Mouse (Mus musculus): ENCODE measurements at regions not wholly inside any gene's neighbourhood (a gene's known extent, or its start where the extent isn't known, plus 50 kb on each side); places are given as distances from the start of the nearest gene placed in this dataset.
"Not testable (repeated sequence)": the region's sequence is repeated elsewhere in the genome, so short reads cannot be mapped to it uniquely, and the experiment has no call there.

- H3K4me1 ChIP-seq, result no peaks in the 10 kb centered on the region
- no peaks in the 10 kb centered on the region for H3K36me3 ChIP-seq
- ATAC-seq (ENCODE audit: low FRiP score), result no peak
- H3K4me2 ChIP-seq (replicated peaks), result no peak overlapping the region
- H3K9ac ChIP-seq, result no peak overlapping the region
- no peaks in the 10 kb centered on the region for H3K27me3 ChIP-seq
- 86% methylated on average over 11 of the region's 11 CpGs for WGBS
- no peak overlapping the region for H3K4me3 ChIP-seq
- no peaks in the 10 kb centered on the region for H3K9me3 ChIP-seq (replicated peaks)
- H3K27ac ChIP-seq, result no peak overlapping the region
Observed at GRCm38 (mm10) chr12:5943346-5943925, 568.0 kb upstream of the Klhl29 start.

- no peak overlapping the region for H3K9ac ChIP-seq
- WGBS, result 95% methylated on average over 1 of the region's 1 CpGs
- H3K4me1 ChIP-seq, result no peaks in the 10 kb centered on the region
- H3K4me3 ChIP-seq, result no peak overlapping the region
- no peak overlapping the region for H3K27ac ChIP-seq
- no peak overlapping the region for H3K4me2 ChIP-seq (replicated peaks)
- no peaks in the 10 kb centered on the region for H3K36me3 ChIP-seq
- ATAC-seq (ENCODE audit: low FRiP score), result no peak
- H3K27me3 ChIP-seq, result no peaks in the 10 kb centered on the region
- H3K9me3 ChIP-seq (replicated peaks), result no peaks in the 10 kb centered on the region
Observed at GRCm38 (mm10) chr12:5921262-5921661, 545.8 kb upstream of the Klhl29 start.

GRCm38 (mm10) chr12:5918030-5918429, 542.5 kb upstream of the Klhl29 start:
- no peak overlapping the region for H3K4me2 ChIP-seq (replicated peaks)
- 50% methylated on average over 1 of the region's 1 CpGs for WGBS
- H3K36me3 ChIP-seq, result no peaks in the 10 kb centered on the region
- H3K27ac ChIP-seq, result no peak overlapping the region
- H3K27me3 ChIP-seq, result no peaks in the 10 kb centered on the region
- ATAC-seq (ENCODE audit: low FRiP score), result no peak
- no peak overlapping the region for H3K4me3 ChIP-seq
- no peak overlapping the region for H3K9ac ChIP-seq
- H3K9me3 ChIP-seq (replicated peaks), result no peaks in the 10 kb centered on the region
- H3K4me1 ChIP-seq, result no peaks in the 10 kb centered on the region

DNA sequence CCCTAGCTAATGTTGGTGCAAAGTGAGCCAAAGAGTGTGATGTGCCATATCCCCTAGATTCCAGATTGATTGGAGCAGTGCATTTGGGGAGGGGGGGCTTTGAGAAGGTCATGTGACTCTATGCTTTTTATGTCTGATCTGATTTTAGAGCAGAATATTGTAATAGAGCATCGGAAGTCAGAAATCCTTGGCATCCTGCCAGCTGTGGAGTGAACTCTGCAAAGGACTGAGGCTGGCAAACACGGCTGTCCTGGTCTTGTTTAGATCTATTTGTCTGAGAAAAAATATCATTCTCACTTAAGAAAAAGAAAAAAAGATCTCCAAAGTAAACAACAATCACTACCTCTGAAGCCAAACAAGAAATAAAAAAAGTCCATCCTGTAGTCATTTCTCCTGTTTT, 530.8 kb upstream of the Klhl29 start:
- no peaks in the 10 kb centered on the region for H3K27me3 ChIP-seq
- 71% methylated on average over 2 of the region's 2 CpGs for WGBS
- H3K4me1 ChIP-seq, result no peaks in the 10 kb centered on the region
- no peak for ATAC-seq (ENCODE audit: low FRiP score)
- H3K9me3 ChIP-seq (replicated peaks), result no peaks in the 10 kb centered on the region
- no peak overlapping the region for H3K9ac ChIP-seq
- no peak overlapping the region for H3K4me2 ChIP-seq (replicated peaks)
- no peak overlapping the region for H3K27ac ChIP-seq
- no peaks in the 10 kb centered on the region for H3K36me3 ChIP-seq
- H3K4me3 ChIP-seq, result no peak overlapping the region

- H3K4me1 ChIP-seq; H3K27ac ChIP-seq; ATAC-seq (ENCODE audit: low FRiP score); H3K27me3 ChIP-seq; H3K4me2 ChIP-seq (replicated peaks); H3K9me3 ChIP-seq (replicated peaks); H3K36me3 ChIP-seq; H3K9ac ChIP-seq; H3K4me3 ChIP-seq: not testable (repeated sequence)
- 55% methylated on average over 2 of the region's 3 CpGs for WGBS
Observed at GRCm38 (mm10) chr12:5891786-5892185, 516.3 kb upstream of the Klhl29 start.

DNA sequence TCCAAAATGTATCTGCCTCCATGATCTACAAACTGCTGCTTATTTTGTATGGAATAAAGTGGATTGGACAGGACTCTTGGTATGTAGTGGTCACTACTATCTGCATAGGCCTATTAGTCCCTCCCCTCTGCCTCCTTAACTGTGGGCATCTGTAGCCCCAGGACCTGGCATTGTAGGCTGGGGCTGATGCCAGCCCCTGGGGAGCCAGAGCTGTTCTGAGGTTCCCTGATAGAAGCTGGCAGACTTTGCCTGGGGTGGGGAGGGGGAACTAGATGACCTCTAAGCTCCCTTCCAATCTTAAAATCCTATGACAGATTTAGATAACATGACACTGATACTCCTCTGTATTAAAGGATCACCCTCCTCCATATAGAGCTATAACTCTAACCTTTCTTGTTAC, 491.2 kb upstream of the Klhl29 start:
- Histone ChIP-seq H3K36me3 (no peaks in the 10 kb centered on the region), H3K4me1 (no peaks in the 10 kb centered on the region), H3K9ac (no peak overlapping the region), H3K4me3 (no peak overlapping the region), H3K4me2 (replicated peaks) (no peak overlapping the region), H3K27me3 (no peaks in the 10 kb centered on the region), H3K9me3 (replicated peaks) (no peaks in the 10 kb centered on the region), H3K27ac (no peak overlapping the region)
- no peak for ATAC-seq (ENCODE audit: low FRiP score)

- no peak overlapping the region for H3K9ac ChIP-seq
- no peak overlapping the region for H3K4me3 ChIP-seq
- 85% methylated on average over 2 of the region's 2 CpGs for WGBS
- H3K27me3 ChIP-seq, result no peaks in the 10 kb centered on the region
- 0 out of 2 replicates have a peak, but pooled peaks cover 7% of the 10 kb centered on the region for H3K4me1 ChIP-seq
- no peak for ATAC-seq (ENCODE audit: low FRiP score)
- no peaks in the 10 kb centered on the region for H3K36me3 ChIP-seq
- no peak overlapping the region for H3K4me2 ChIP-seq (replicated peaks)
- H3K27ac ChIP-seq, result no peak overlapping the region
- H3K9me3 ChIP-seq (replicated peaks), result no peaks in the 10 kb centered on the region
Observed at GRCm38 (mm10) chr12:5859795-5860194, 484.3 kb upstream of the Klhl29 start.

GRCm38 (mm10) chr12:5856421-5856820, 480.9 kb upstream of the Klhl29 start:
- H3K27ac ChIP-seq, result peak overlapping the region; percentile 66
- no peaks in the 10 kb centered on the region for H3K27me3 ChIP-seq
- WGBS, result 47% methylated on average over 3 of the region's 3 CpGs
- no peak overlapping the region for H3K4me2 ChIP-seq (replicated peaks)
- ATAC-seq (ENCODE audit: low FRiP score), result peak; percentile 40; the same call in 1 of the 2 replicates
- H3K9me3 ChIP-seq (replicated peaks), result no peaks in the 10 kb centered on the region
- no peak overlapping the region for H3K9ac ChIP-seq
- H3K4me1 ChIP-seq, result 0 out of 2 replicates have a peak, but pooled peaks cover 7% of the 10 kb centered on the region
- no peak overlapping the region for H3K4me3 ChIP-seq
- no peaks in the 10 kb centered on the region for H3K36me3 ChIP-seq

GRCm38 (mm10) chr12:5810427-5810826, 434.9 kb upstream of the Klhl29 start:
- ATAC-seq (ENCODE audit: low FRiP score), result no peak
- Histone ChIP-seq H3K4me3 (no peak overlapping the region), H3K4me1 (peaks cover 9% of the 10 kb centered on the region; the same call in 1 of the 2 replicates), H3K36me3 (no peaks in the 10 kb centered on the region), H3K9me3 (replicated peaks) (no peaks in the 10 kb centered on the region), H3K27ac (no peak overlapping the region), H3K27me3 (no peaks in the 10 kb centered on the region), H3K9ac (no peak overlapping the region), H3K4me2 (replicated peaks) (no peak overlapping the region)
- WGBS, result 86% methylated on average over 2 of the region's 2 CpGs

DNA sequence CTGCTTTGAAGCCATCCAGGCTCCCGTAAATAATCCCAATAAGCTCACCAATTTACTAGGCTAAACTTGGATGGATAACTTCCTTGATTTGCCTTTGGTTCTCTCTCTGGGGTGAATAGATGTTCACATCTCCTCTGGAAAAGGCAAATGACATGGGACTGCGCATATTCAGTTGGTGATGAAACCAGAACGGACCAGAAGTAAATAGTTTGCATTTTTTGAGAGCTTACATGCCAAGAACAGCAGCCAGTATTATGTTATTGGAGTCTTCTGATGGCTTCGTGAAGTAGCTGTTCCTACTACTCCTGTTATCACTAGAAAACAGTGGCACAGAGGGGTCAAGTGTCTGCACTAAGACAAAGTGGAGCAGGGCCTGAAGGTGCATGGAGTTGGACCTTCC, 434.5 kb upstream of the Klhl29 start:
- Histone ChIP-seq H3K9me3 (replicated peaks) (no peaks in the 10 kb centered on the region), H3K36me3 (no peaks in the 10 kb centered on the region), H3K4me1 (peaks cover 9% of the 10 kb centered on the region; the same call in 1 of the 2 replicates), H3K4me3 (no peak overlapping the region), H3K9ac (no peak overlapping the region), H3K27me3 (no peaks in the 10 kb centered on the region), H3K27ac (no peak overlapping the region), H3K4me2 (replicated peaks) (no peak overlapping the region)
- ATAC-seq (ENCODE audit: low FRiP score), result no peak
- 84% methylated on average over 4 of the region's 4 CpGs for WGBS

- 32% methylated on average over 18 of the region's 18 CpGs for WGBS
- no peak overlapping the region for H3K9ac ChIP-seq
- no peak overlapping the region for H3K27ac ChIP-seq
- H3K4me1 ChIP-seq, result peaks cover 9% of the 10 kb centered on the region; the same call in 1 of the 2 replicates
- no peaks in the 10 kb centered on the region for H3K27me3 ChIP-seq
- H3K9me3 ChIP-seq (replicated peaks), result no peaks in the 10 kb centered on the region
- no peak overlapping the region for H3K4me2 ChIP-seq (replicated peaks)
- H3K4me3 ChIP-seq, result no peak overlapping the region
- ATAC-seq (ENCODE audit: low FRiP score), result 0 out of 2 replicates have a peak, but pooled peaks have one; percentile 43
- no peaks in the 10 kb centered on the region for H3K36me3 ChIP-seq
Observed at GRCm38 (mm10) chr12:5807996-5808886, 432.8 kb upstream of the Klhl29 start.

- Histone ChIP-seq H3K27me3 (no peaks in the 10 kb centered on the region), H3K9me3 (replicated peaks) (no peaks in the 10 kb centered on the region), H3K4me2 (replicated peaks) (no peak overlapping the region), H3K36me3 (no peaks in the 10 kb centered on the region), H3K4me3 (no peak overlapping the region), H3K4me1 (peaks cover 9% of the 10 kb centered on the region; the same call in 1 of the 2 replicates), H3K9ac (no peak overlapping the region), H3K27ac (no peak overlapping the region)
- ATAC-seq (ENCODE audit: low FRiP score), result no peak
- 92% methylated on average over 2 of the region's 2 CpGs for WGBS
Observed at GRCm38 (mm10) chr12:5805731-5806130, 430.2 kb upstream of the Klhl29 start.

DNA sequence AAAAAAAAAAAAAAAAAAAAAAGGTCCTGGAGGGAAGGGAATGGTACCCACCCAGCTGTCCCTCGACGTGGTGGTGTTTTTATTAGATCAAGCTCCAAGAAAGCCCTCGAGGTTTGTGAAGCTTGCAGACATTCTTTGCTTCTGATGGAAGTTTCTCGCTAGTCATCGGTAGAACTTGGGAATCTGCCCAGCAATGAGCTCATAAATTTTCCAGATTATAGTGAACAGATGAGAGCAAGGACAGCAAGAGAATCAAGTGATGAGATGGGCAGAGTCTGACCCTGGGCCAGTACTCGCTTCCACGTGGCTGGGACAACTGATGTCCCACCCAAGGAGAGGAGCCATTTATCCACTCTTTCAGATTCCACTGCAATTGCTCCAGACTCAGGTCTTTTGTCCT, 417.6 kb upstream of the Klhl29 start:
- Histone ChIP-seq H3K27ac (no peak overlapping the region), H3K27me3 (no peaks in the 10 kb centered on the region), H3K9ac (no peak overlapping the region), H3K4me3 (no peak overlapping the region), H3K4me2 (replicated peaks) (no peak overlapping the region), H3K4me1 (no peaks in the 10 kb centered on the region), H3K9me3 (replicated peaks) (no peaks in the 10 kb centered on the region), H3K36me3 (no peaks in the 10 kb centered on the region)
- ATAC-seq (ENCODE audit: low FRiP score), result no peak
- 83% methylated on average over 7 of the region's 7 CpGs for WGBS

Measured in hindbrain, embryonic 12.5 days (tissue).